10 mouse cellular contexts compared by ENCODE assay signal in genomic region chr5:142313944-142314343, GRCm38 (mm10).
A peak's percentile ranks its signal among the peaks of the same experiment; 100 is the strongest.
DNase-seq lines count a peak whose midpoint lies in the region; ATAC-seq and TF ChIP-seq lines count a peak whose summit lies in the region.
"Had no signal": no experiment of that assay in that cellular context is flagged by ENCODE, and none has a peak within 500 bp of the region (broad histone marks: within the 10 kb centered on the region; RNA-seq: fewer than 3 reads in every experiment).

No protein-coding gene starts in this region.

- peak; percentile 48 for DNase-seq in left cerebral cortex, adult 11 months (ENCODE audit: low spot score)
- DNase-seq in left cerebral cortex, postnatal 4 days, result no peak
- peak; percentile 37 for DNase-seq in cerebellum, adult 9-11 months
- peak; percentile 41 to 50 for DNase-seq in heart, postnatal 14 days
- DNase-seq in stomach, postnatal 0 days (ENCODE audit: low spot score), result no peak
- no peak for DNase-seq in lung, adult 18-20 months
- no peak for DNase-seq in kidney, postnatal 4 days

- no peak overlapping the region for H3K27ac ChIP-seq in stomach, postnatal 0 days (replicated peaks)
- no peak overlapping the region for H3K27ac ChIP-seq in kidney, embryonic 15.5 days
- H3K27ac ChIP-seq: stomach, embryonic 15.5 days had no signal

- no peaks in the 10 kb centered on the region for H3K36me3 ChIP-seq in stomach, postnatal 0 days (ENCODE audit: control insufficient read depth, insufficient read depth, low read length)
- H3K36me3 ChIP-seq in kidney, embryonic 15.5 days, result no peaks in the 10 kb centered on the region
- H3K36me3 ChIP-seq: G1E; stomach, embryonic 15.5 days had no signal

- H3K9me3 ChIP-seq in stomach, postnatal 0 days (ENCODE audit: control insufficient read depth, low read length), result no peaks in the 10 kb centered on the region
- no peaks in the 10 kb centered on the region for H3K9me3 ChIP-seq in kidney, embryonic 15.5 days (replicated peaks)
- H3K9me3 ChIP-seq: stomach, embryonic 15.5 days had no signal

- H3K9ac ChIP-seq in stomach, postnatal 0 days (ENCODE audit: low read length), result no peak overlapping the region
- H3K9ac ChIP-seq in kidney, embryonic 15.5 days, result no peak overlapping the region
- H3K9ac ChIP-seq: stomach, embryonic 15.5 days had no signal

- TF ChIP-seq EP300 in stomach, postnatal 0 days (optimal IDR thresholded peaks at IDR 0.05), result no peak

- no peaks in the 10 kb centered on the region for H3K4me1 ChIP-seq in stomach, postnatal 0 days (replicated peaks; ENCODE audit: control insufficient read depth, insufficient read depth)
- no peaks in the 10 kb centered on the region for H3K4me1 ChIP-seq in kidney, embryonic 15.5 days
- H3K4me1 ChIP-seq: stomach, embryonic 15.5 days had no signal

- TF ChIP-seq CTCF in stomach, postnatal 0 days (IDR thresholded peaks at IDR 0.05; ENCODE audit: low read depth), result no peak

- WGBS in stomach, postnatal 0 days, result 36% methylated on average over 8 of the region's 8 CpGs
- 63% methylated on average over 8 of the region's 8 CpGs for WGBS in kidney, embryonic 15.5 days

- intact Hi-C loops in left cerebral cortex, postnatal 4 days (cut with DNase I), result no loop called here
- intact Hi-C loops in heart, postnatal 14 days (cut with DNase I), result no loop called here

- H3K4me2 ChIP-seq in stomach, postnatal 0 days (replicated peaks; ENCODE audit: low read depth), result no peak overlapping the region
- H3K4me2 ChIP-seq in kidney, embryonic 15.5 days, result no peak overlapping the region
- H3K4me2 ChIP-seq: stomach, embryonic 15.5 days had no signal

- H3K27me3 ChIP-seq in stomach, postnatal 0 days (ENCODE audit: control insufficient read depth, insufficient read depth, low read length), result no peaks in the 10 kb centered on the region
- no peaks in the 10 kb centered on the region for H3K27me3 ChIP-seq in kidney, embryonic 15.5 days
- H3K27me3 ChIP-seq: stomach, embryonic 15.5 days had no signal

- H3K4me3 ChIP-seq in stomach, postnatal 0 days (ENCODE audit: low read depth, low read length), result no peak overlapping the region
- H3K4me3 ChIP-seq in kidney, embryonic 15.5 days (replicated peaks), result no peak overlapping the region
- H3K4me3 ChIP-seq: stomach, embryonic 15.5 days had no signal

- peak; percentile 59; the same call in 1 of the 2 replicates for ATAC-seq in stomach, postnatal 0 days (ENCODE audit: low FRiP score, low TSS enrichment)
- ATAC-seq in kidney, embryonic 15.5 days (replicated peaks; ENCODE audit: low FRiP score), result no peak

Comparison
In these comparisons a context has a peak if more than half of its experiments do, and no peak if none do; other contexts are left out.
1. DNase-seq: peak in left cerebral cortex, adult 11 months (single experiment), cerebellum, adult 9-11 months (single experiment) and heart, postnatal 14 days (2 of 2); none in left cerebral cortex, postnatal 4 days (single experiment), stomach, postnatal 0 days (single experiment), lung, adult 18-20 months (0 of 2) and kidney, postnatal 4 days (0 of 2).